Mouse (Mus musculus) liver, adult 2 months (tissue): ENCODE results near the gene Arnt2. TPM values are rescaled to one million over a fixed set of nuclear protein-coding genes. Genes with fewer than 3 reads are reported as not detected.

Source experiments
- DNase-seq: peaks from one replicate; pipeline ENCODE4 v3.0.0-alpha.2; 2011; ENCODE audit warnings: low read depth, low spot score; ENCODE audit errors: extremely low read depth
- H3K27ac ChIP-seq: fragments of 200-500 bp; replicated peaks from 2 replicates; pipeline ENCODE4 v1.5.1; 2012; ENCODE audit warnings: low read depth, mild to moderate bottlenecking, control low read depth, inconsistent platforms, low read length; ENCODE audit not compliant: insufficient read depth
- H3K27me3 ChIP-seq: fragments of 200-500 bp; 2 replicates; pipeline ENCODE4 v1.6.1; 2012; ENCODE audit warnings: mild to moderate bottlenecking, moderate library complexity, low read length, inconsistent platforms; ENCODE audit not compliant: control insufficient read depth, insufficient read depth
- H3K36me3 ChIP-seq: fragments of 200-500 bp; 2 replicates; pipeline ENCODE4 v1.6.1; 2012; ENCODE audit warnings: low read length, inconsistent platforms; ENCODE audit not compliant: control insufficient read depth, insufficient read depth
- H3K4me1 ChIP-seq: fragments of 200-500 bp; 2 replicates; pipeline ENCODE4 v1.6.1; 2011; ENCODE audit warnings: low read length; ENCODE audit not compliant: control insufficient read depth, insufficient read depth
- H3K4me3 ChIP-seq: fragments of 200-500 bp; 2 replicates; pipeline ENCODE4 v1.5.1; 2011; ENCODE audit warnings: low read depth, mild to moderate bottlenecking, control low read depth, low read length, moderate library complexity; ENCODE audit not compliant: insufficient read depth
- H3K79me2 ChIP-seq: fragments of 200-500 bp; 2 replicates; pipeline ENCODE4 v1.6.1; 2012; ENCODE audit warnings: inconsistent platforms, mild to moderate bottlenecking, low read length, moderate library complexity; ENCODE audit not compliant: control insufficient read depth, insufficient read depth
- H3K9ac ChIP-seq: fragments of 200-500 bp; 2 replicates; pipeline ENCODE4 v1.6.1; 2012; ENCODE audit warnings: low read depth, mild to moderate bottlenecking, control low read depth, inconsistent platforms, low read length
- CTCF ChIP-seq: fragments of 200-500 bp; IDR thresholded peaks from 2 replicates; pipeline ENCODE4 v1.5.1; 2011; ENCODE audit warnings: low read depth, low read length, control low read depth
- POLR2A ChIP-seq: fragments of 200-500 bp; IDR thresholded peaks from 2 replicates; pipeline ENCODE4 v1.6.1; 2011; ENCODE audit warnings: low read length, control low read depth; ENCODE audit not compliant: insufficient read depth; ENCODE audit errors: extremely low read depth
- WGBS: fragments of 180-500 bp; shearing (Covaris S2); methylation state at CpG from one replicate; pipeline ENCODE4 v1.1.7; 2018; 5-methylcytosine and 5-hydroxymethylcytosine counted together
- polyA plus RNA-seq: library from polyadenylated mRNA; depleted of rRNA; stranded (reverse); fragments of >200 nt; gene quantifications from 2 replicates; pipeline ENCODE4 v1.2.3, GENCODE M21; 2012
- total RNA-seq: library from RNA; depleted of rRNA; stranded (reverse); fragments of >200 nt; gene quantifications from 2 replicates; pipeline ENCODE4 v1.2.3, GENCODE M21; 2014

Gene Arnt2
- total and polyA plus RNA-seq, 2 experiments = not detected

DNA sequence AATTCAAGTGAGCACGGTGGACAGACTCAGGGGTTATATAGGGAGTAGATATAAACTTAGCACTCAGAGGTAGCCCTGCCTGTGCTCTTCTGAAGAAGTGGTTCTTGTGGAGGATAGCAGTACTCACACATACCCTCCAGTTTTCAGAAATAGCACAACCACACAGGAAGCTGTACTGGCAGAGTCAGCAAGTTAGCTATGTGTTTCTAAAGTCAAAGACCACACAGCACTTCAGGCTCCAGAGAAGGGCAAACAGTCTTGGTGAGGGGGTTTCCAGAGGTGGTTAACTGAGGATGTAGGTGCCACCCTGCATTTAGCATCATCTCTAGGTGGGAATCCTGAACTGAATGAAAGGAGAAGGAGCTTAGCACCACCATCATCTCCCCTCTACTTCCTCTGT is 23.5 kb downstream of the Arnt2 start:
- H3K9ac ChIP-seq = no peak overlapping the region
- H3K79me2 ChIP-seq = no peaks in the 10 kb centered on the region
- no peak overlapping the region for H3K4me3 ChIP-seq
- no peaks in the 10 kb centered on the region for H3K27me3 ChIP-seq
- no peaks in the 10 kb centered on the region for H3K4me1 ChIP-seq
- TF ChIP-seq CTCF (no peak), POLR2A (no peak)
- H3K27ac ChIP-seq = no peak overlapping the region
- no peaks in the 10 kb centered on the region for H3K36me3 ChIP-seq
- no peak for DNase-seq
- WGBS = 83% methylated on average over 1 of the region's 1 CpGs

DNA sequence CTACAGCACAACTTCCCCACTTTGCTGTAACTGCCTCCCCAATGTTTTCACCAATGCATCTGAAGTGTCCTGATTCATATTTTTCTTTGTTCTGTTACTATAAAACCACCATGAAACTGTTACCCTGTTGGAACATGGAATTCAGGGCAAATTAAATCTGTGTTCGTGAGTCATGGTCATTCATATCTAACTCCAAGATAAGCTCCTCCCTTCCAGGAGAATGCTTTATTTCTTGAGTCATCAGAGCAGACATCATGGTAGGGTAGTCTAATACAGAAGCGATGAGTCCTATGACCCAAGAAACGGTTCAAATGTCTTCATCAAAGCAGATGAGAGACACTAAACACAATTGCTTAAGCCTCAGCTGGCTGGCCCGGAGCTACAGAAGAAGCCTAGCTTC is 25.2 kb downstream of the Arnt2 start:
- WGBS = 82% methylated on average over 4 of the region's 4 CpGs
- TF ChIP-seq CTCF (no peak), POLR2A (no peak)
- Histone ChIP-seq H3K36me3 (no peaks in the 10 kb centered on the region), H3K9ac (no peak overlapping the region), H3K27me3 (no peaks in the 10 kb centered on the region), H3K4me3 (no peak overlapping the region), H3K79me2 (no peaks in the 10 kb centered on the region), H3K4me1 (no peaks in the 10 kb centered on the region), H3K27ac (no peak overlapping the region)
- DNase-seq = no peak

- 88% methylated on average over 7 of the region's 7 CpGs for WGBS
These were observed 25.9 kb downstream of the Arnt2 start for GRCm38 (mm10) chr7:84384086-84384485.

DNA sequence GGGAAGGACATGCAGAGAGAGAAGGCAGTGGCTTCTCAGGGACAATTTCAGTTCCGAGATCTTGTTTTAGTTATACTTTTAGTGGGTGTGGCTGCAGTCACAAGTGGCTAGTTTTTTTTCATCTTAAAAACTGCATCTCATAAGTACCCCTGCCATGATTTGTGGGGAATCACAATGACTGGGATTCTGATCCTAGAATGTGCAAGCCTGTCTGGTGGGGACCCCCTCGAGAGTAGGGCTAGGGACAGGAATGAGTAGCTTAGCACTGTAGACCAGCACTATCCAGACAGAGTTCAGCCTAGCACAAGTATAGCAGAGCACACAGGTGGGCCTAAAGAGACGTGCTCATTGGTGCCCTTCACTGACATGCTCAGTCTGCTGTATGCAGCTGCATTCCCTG is 27.6 kb downstream of the Arnt2 start:
- Histone ChIP-seq H3K27me3 (no peaks in the 10 kb centered on the region), H3K9ac (no peak overlapping the region), H3K27ac (no peak overlapping the region), H3K36me3 (no peaks in the 10 kb centered on the region), H3K4me1 (no peaks in the 10 kb centered on the region), H3K4me3 (no peak overlapping the region), H3K79me2 (no peaks in the 10 kb centered on the region)
- TF ChIP-seq CTCF = no peak
- TF ChIP-seq POLR2A = no peak
- 79% methylated on average over 3 of the region's 3 CpGs for WGBS
- DNase-seq = no peak

More at GRCm38 (mm10) chr7:84384086-84384485, 25.9 kb downstream of the Arnt2 start:
- Histone ChIP-seq H3K4me1 (no peaks in the 10 kb centered on the region), H3K36me3 (no peaks in the 10 kb centered on the region), H3K27me3 (no peaks in the 10 kb centered on the region), H3K4me3 (no peak overlapping the region), H3K27ac (no peak overlapping the region), H3K79me2 (no peaks in the 10 kb centered on the region), H3K9ac (no peak overlapping the region)
- no peak for DNase-seq
- TF ChIP-seq POLR2A (no peak), CTCF (no peak)

DNA sequence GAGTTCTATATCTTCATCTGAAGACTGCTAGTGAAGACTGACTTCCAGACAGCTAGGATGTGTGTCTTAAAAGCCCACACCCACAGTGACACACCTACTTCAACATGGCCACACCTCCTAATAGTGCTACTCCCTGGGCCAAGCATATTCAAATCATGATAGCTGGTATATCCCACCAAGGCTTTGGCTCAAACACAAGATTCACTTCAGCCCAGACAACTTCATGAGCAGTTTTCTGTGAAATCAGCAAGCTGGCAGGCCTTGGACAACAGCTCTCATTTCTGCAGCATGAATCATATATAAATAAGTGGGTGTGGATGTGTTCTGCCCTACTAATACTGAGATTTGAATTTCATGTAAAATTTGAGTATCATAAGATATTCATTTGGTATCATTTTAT is 29.2 kb downstream of the Arnt2 start:
- no peaks in the 10 kb centered on the region for H3K36me3 ChIP-seq

DNA sequence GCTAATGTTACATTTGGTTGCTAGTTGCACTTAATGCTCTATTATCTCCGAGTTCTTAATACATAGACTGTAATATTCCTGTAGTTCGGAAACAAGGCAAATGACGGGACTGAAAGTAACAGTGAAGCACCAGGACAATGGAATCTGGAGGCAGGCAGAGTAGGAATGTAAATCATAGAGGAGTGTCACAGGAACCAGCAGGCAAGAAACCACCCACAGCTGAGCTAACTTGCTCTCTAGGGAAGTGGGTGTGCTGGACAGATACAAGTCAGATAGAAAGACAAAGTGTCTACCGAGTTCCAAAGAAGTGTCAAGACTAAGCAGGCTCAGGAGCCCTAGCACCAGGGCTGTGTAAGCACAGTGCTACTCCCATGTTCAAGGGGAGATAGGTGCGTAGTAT is 32.6 kb downstream of the Arnt2 start:
- 71% methylated on average over 5 of the region's 5 CpGs for WGBS
- no peak overlapping the region for H3K4me3 ChIP-seq
- no peaks in the 10 kb centered on the region for H3K27me3 ChIP-seq
- H3K79me2 ChIP-seq = no peaks in the 10 kb centered on the region
- H3K36me3 ChIP-seq = no peaks in the 10 kb centered on the region
- H3K27ac ChIP-seq = no peak overlapping the region
- TF ChIP-seq CTCF (no peak), POLR2A (no peak)
- H3K9ac ChIP-seq = no peak overlapping the region
- H3K4me1 ChIP-seq = no peaks in the 10 kb centered on the region
- no peak for DNase-seq

More for the DNA sequence above, 29.2 kb downstream of the Arnt2 start:
- no peak overlapping the region for H3K9ac ChIP-seq
- no peaks in the 10 kb centered on the region for H3K79me2 ChIP-seq
- H3K27ac ChIP-seq = no peak overlapping the region
- no peak overlapping the region for H3K4me3 ChIP-seq
- no peaks in the 10 kb centered on the region for H3K4me1 ChIP-seq
- TF ChIP-seq CTCF = no peak
- TF ChIP-seq POLR2A = no peak
- no peaks in the 10 kb centered on the region for H3K27me3 ChIP-seq
- no peak for DNase-seq
